Comparison of ENCODE assay signal across 21 mouse cellular contexts in the genomic region with DNA sequence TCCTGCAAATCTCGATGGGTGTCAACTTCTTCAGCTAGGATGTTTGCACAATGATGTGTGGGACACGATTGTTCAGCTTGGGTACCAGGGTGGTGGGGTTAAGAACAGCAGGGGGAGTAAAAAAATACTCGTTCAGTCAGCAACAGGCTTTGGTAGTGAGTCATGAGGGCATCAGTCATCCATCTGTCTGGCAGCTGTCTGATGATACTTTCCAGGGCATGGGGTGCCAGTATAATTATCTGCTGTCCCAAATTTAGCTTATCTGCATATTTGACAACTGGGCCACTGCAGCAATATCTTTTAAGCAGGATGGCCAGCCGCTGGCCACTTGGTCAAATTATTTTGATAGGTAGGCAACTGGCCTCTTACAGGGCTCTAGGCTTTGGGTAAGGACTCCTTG. TPM values are rescaled to one million over a fixed set of nuclear protein-coding genes. Genes with fewer than 3 reads are reported as not detected.
"Had no signal": no experiment of that assay in that cellular context is flagged by ENCODE, and none has a peak within 500 bp of the region (broad histone marks: within the 10 kb centered on the region; RNA-seq: fewer than 3 reads in every experiment).

No protein-coding gene starts in this region.

- H3K4me2 ChIP-seq: lung, embryonic 14.5 days; midbrain, embryonic 12.5 days; neural tube, embryonic 12.5 days; stomach, embryonic 15.5 days had no signal

- H3K4me1 ChIP-seq: midbrain, embryonic 10.5 days; midbrain, embryonic 12.5 days; neural tube, embryonic 12.5 days; stomach, embryonic 15.5 days had no signal

- DNase-seq: lung, embryonic 14.5 days; lung, postnatal 10 days; lung, postnatal 4 days; midbrain, embryonic 14.5 days; right cerebral cortex, postnatal 14 days; thymus, adult 2 months; thymus, postnatal 25 days; thymus, postnatal 4 days had no signal

- H3K27me3 ChIP-seq: midbrain, embryonic 12.5 days; neural tube, embryonic 12.5 days; stomach, embryonic 15.5 days had no signal

- H3K9me3 ChIP-seq: stomach, embryonic 15.5 days had no signal

- H3K27ac ChIP-seq: midbrain, embryonic 10.5 days; midbrain, embryonic 12.5 days; neural tube, embryonic 12.5 days; stomach, embryonic 15.5 days; stomach, postnatal 0 days had no signal

- H3K36me3 ChIP-seq: midbrain, embryonic 10.5 days; midbrain, embryonic 12.5 days; neural tube, embryonic 12.5 days; stomach, embryonic 15.5 days had no signal

- H3K9ac ChIP-seq: lung, embryonic 14.5 days; midbrain, embryonic 12.5 days; neural tube, embryonic 12.5 days; stomach, embryonic 15.5 days had no signal

- H3K4me3 ChIP-seq: midbrain, embryonic 10.5 days; midbrain, embryonic 12.5 days; neural tube, embryonic 12.5 days; stomach, embryonic 15.5 days had no signal

- ATAC-seq: midbrain, embryonic 16.5 days had no signal

RNA-seq across cellular contexts. Expression of gene Vmn1r42, which starts 12.4 kb away (rescaled TPM):
- total RNA-seq: megakaryocyte, adult 5-6 weeks; megakaryocyte-erythroid progenitor cell, adult 5-6 weeks; neutrophil, adult 5-6 weeks had no signal
- polyA plus RNA-seq: lung, embryonic 14.5 days; lung, embryonic 16.5 days; midbrain, embryonic 10.5 days; midbrain, embryonic 12.5 days; midbrain, embryonic 14.5 days; midbrain, embryonic 16.5 days; neural tube, embryonic 12.5 days; neural tube, embryonic 14.5 days; spleen, adult 2 months; stomach, embryonic 15.5 days; stomach, postnatal 0 days; thymus, adult 2 months; urinary bladder, adult 2 months had no signal

RNA-seq across cellular contexts. Expression of gene Vmn1r43, which starts 12.4 kb away (rescaled TPM):
- total RNA-seq: megakaryocyte, adult 5-6 weeks; megakaryocyte-erythroid progenitor cell, adult 5-6 weeks had no signal
- polyA plus RNA-seq: lung, embryonic 14.5 days; lung, embryonic 16.5 days; midbrain, embryonic 10.5 days; midbrain, embryonic 12.5 days; midbrain, embryonic 14.5 days; neural tube, embryonic 12.5 days; neural tube, embryonic 14.5 days; spleen, adult 2 months; thymus, adult 2 months; urinary bladder, adult 2 months had no signal

RNA-seq across cellular contexts. Expression of gene Vmn1r44, which starts 19.7 kb away (rescaled TPM):
- total RNA-seq: megakaryocyte, adult 5-6 weeks; megakaryocyte-erythroid progenitor cell, adult 5-6 weeks; neutrophil, adult 5-6 weeks had no signal
- polyA plus RNA-seq: lung, embryonic 14.5 days; lung, embryonic 16.5 days; midbrain, embryonic 10.5 days; midbrain, embryonic 12.5 days; midbrain, embryonic 14.5 days; midbrain, embryonic 16.5 days; neural tube, embryonic 12.5 days; neural tube, embryonic 14.5 days; spleen, adult 2 months; stomach, embryonic 15.5 days; stomach, postnatal 0 days; thymus, adult 2 months; urinary bladder, adult 2 months had no signal
